Mouse (Mus musculus) megakaryocyte, embryonic 14.5 days (primary cell): Measurements from ENCODE around the gene Ing5. TPM values are rescaled to one million over a fixed set of nuclear protein-coding genes. Genes with fewer than 3 reads are reported as not detected.
A peak's percentile ranks its signal among the peaks of the same experiment; 100 is the strongest.
"Not testable (repeated sequence)": the region's sequence is repeated elsewhere in the genome, so short reads cannot be mapped to it uniquely, and the experiment has no call there.

Experiments
- H3K27me3 ChIP-seq: replicated peaks from 2 replicates; pipeline ENCODE3; 2012; ENCODE audit warnings: inconsistent platforms
- H3K36me3 ChIP-seq: replicated peaks from 2 replicates; pipeline ENCODE3; 2012; ENCODE audit warnings: low read length, inconsistent platforms, mixed read lengths
- H3K4me1 ChIP-seq: 2 replicates; pipeline ENCODE4 v1.6.1; 2012; ENCODE audit warnings: inconsistent platforms
- H3K4me3 ChIP-seq: replicated peaks from 2 replicates; pipeline ENCODE3; 2012; ENCODE audit warnings: moderate library complexity, mild to moderate bottlenecking, inconsistent platforms
- H3K9me3 ChIP-seq: 2 replicates; pipeline ENCODE4 v1.6.1; 2012; ENCODE audit warnings: inconsistent platforms
- FLI1 ChIP-seq: IDR thresholded peaks from 2 replicates; pipeline ENCODE4 v1.6.1; 2012; ENCODE audit warnings: low read length, inconsistent platforms, mixed read lengths
- GATA1 ChIP-seq: IDR thresholded peaks from 3 replicates; pipeline ENCODE4 v1.6.1; 2012; ENCODE audit warnings: mixed read lengths, low read length, inconsistent platforms, borderline replicate concordance
- polyA plus RNA-seq: library from polyadenylated mRNA; stranded (reverse); fragments of >175 nt; gene quantifications from 2 replicates; pipeline ENCODE4 v1.2.3, GENCODE M21; 2012; ENCODE audit warnings: low replicate concordance; ENCODE audit not compliant: insufficient read depth

Gene Ing5
- 0.46 TPM in 1 of 2 replicates, not detected in the other for polyA plus RNA-seq

DNA sequence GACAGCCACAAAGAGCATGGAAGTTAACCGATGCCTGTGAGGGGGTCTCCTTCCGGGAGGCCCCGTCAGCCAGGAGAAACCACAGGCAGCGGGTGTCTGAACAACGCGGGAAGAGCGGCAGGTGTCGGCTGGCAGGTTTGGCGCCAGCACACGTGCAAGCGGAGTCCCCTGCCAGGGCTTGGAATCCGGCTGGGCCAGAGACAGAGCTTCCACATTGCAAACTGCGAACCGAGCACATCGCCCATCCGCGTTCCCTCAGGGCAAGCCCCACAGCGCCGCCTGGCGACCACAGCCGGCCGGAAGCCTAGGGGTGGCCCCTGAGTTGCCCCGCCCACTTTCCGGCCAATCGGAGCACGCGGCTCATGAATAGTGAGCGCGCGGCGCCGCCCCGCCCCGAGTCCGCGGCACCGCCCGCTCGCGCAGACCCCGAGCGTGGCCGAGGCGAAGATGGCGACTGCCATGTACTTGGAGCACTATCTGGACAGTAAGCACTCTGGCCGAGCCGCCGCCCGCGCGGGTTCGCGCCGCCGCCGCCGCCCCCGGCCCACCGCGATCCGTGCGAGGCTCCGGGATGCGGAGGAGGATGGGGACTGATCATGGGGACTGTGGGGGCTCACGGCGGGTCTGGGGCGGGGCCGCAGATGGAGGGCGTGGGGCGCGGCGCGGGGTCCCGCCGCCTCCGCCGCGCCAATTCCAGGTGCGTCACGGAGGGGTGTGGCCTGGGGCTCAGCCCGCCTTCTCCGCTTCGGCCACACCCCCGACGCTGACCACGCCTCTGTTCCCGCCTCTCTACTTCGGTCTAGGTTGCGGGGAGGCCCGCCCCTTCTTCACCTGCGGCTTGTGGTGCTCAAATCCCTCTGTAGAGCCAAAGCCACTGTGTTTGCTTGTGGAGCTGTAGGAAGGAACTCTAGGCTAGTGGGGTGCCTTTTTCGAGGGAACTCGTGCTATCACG, at the start of gene Ing5:
Gene Ing5 (plus strand): TSS at position 410 of the 952 bp plus-strand sequence.
- H3K9me3 ChIP-seq, result no peaks in the 10 kb centered on the region
- H3K4me1 ChIP-seq, result peaks cover 63% of the 10 kb centered on the region
- TF ChIP-seq GATA1 (no peak), FLI1 (no peak)
- peaks cover 43% of the 10 kb centered on the region for H3K36me3 ChIP-seq
- H3K27me3 ChIP-seq, result no peaks in the 10 kb centered on the region
- H3K4me3 ChIP-seq, result peak within 1 kb of the TSS; percentile 96

DNA sequence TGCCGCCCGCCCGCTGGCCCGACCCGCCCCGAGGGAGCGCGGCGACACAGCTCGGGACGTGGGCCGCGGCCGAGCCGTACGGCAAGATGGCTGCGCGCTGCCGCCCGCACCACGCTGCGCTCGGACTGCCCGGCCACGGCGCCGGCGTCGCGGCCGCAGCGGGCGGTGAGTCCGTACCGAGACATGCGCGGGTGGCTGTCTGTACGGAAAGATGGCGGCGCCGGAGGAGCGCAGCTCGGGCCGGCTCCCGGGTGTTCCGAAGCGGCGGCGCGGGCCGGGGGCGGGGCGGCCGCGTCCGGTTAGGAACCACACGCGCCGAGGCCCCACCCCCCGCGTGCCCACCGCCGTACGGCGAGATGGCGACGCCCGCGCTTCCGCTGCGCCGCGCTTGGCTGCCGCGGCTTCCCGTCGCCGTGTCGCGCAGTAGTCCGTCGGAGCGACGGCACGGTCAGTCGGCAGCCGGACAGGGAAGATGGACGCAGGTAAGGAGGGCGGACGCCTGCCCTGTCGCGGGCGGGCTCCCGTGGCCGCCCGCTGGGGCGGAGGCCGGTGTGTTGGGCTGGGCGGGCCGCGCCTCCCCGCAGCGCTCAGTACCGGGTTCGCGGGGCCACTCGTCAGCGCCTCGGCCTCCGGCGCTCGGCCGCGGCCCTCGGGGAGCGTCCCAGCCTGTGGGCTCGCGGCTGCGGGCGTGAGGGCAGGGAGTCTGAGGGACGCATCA, 49.0 kb upstream of the Ing5 start, which contains the start of gene Thap4:
Gene Thap4 (minus strand): TSS at position 292 of the 718 bp plus-strand sequence.
- Histone ChIP-seq H3K36me3 (peaks cover 14% of the 10 kb centered on the region), H3K4me3 (peak within 1 kb of the TSS; percentile 99), H3K9me3 (no peaks in the 10 kb centered on the region), H3K27me3 (no peaks in the 10 kb centered on the region), H3K4me1 (peaks cover 59% of the 10 kb centered on the region)
- TF ChIP-seq GATA1 (no peak), FLI1 (no peak)

DNA sequence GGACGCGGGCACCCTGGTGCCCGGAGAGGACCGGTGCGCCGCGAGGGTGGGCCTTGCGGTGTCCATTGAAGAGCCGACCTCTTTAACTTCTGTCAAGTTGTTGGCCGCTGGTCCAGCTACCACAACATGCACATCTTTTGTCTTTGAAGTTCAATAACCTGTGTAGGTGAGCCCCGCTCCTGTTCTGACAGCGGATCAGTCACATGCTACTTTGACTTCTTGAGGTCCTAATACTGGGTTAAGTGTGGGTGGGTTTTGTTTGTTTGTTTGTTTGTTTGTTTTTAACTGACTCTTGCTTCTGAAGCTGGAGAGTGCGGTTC, 48.5 kb upstream of the Ing5 start:
- peaks cover 59% of the 10 kb centered on the region for H3K4me1 ChIP-seq
- TF ChIP-seq GATA1, result no peak
- no peak for TF ChIP-seq FLI1
- no peaks in the 10 kb centered on the region for H3K9me3 ChIP-seq
- H3K4me3 ChIP-seq, result peak overlapping the region; percentile 99
- no peaks in the 10 kb centered on the region for H3K27me3 ChIP-seq
- H3K36me3 ChIP-seq, result peaks cover 9% of the 10 kb centered on the region

DNA sequence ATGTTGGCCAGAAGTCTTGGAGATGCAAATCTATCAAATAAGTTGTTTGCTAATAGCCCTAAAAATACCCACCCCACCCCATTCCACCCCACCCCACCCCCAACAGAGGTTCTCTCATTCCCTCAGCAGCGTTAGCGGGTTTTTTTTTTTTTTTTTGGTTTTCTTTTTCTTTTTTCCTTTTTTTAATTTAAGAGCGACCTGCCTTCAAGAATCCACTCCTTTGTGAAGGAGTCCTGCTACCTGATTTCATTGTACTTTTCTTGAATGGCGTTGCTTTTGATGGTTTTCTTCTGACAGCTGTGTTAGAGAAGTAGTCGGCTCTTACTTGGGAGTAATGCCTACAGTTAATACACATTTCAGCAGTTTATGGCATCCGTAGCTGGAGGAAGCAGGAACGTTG, 48.1 kb upstream of the Ing5 start:
- H3K27me3 ChIP-seq, result no peaks in the 10 kb centered on the region
- peaks cover 59% of the 10 kb centered on the region for H3K4me1 ChIP-seq
- peak overlapping the region; percentile 99 for H3K4me3 ChIP-seq
- TF ChIP-seq FLI1 (no peak), GATA1 (no peak)
- H3K36me3 ChIP-seq, result peaks cover 5% of the 10 kb centered on the region
- H3K9me3 ChIP-seq, result no peaks in the 10 kb centered on the region

DNA sequence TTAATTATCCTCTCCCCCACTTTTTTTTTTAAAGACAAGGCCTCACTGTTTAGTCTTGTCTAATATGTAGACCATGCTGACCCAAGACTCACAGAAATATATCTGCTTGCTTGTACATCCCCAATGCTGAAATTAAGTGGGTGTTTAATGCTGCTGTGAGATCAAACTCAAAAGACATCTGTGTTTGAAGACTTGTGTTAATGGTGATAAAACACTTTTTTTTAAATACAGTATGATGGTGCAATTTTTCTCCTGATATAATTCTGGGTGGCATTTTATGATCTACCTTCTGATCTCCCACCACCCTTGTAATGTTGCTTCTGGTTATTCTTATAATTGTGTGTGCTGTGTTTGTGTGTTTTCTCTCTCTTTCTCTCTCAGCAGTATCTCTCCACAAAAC, 47.6 kb upstream of the Ing5 start:
- peaks cover 4% of the 10 kb centered on the region for H3K36me3 ChIP-seq
- TF ChIP-seq GATA1 (no peak), FLI1 (no peak)
- H3K27me3 ChIP-seq, result no peaks in the 10 kb centered on the region
- H3K9me3 ChIP-seq, result no peaks in the 10 kb centered on the region
- H3K4me3 ChIP-seq, result no peak overlapping the region
- peaks cover 59% of the 10 kb centered on the region for H3K4me1 ChIP-seq

DNA sequence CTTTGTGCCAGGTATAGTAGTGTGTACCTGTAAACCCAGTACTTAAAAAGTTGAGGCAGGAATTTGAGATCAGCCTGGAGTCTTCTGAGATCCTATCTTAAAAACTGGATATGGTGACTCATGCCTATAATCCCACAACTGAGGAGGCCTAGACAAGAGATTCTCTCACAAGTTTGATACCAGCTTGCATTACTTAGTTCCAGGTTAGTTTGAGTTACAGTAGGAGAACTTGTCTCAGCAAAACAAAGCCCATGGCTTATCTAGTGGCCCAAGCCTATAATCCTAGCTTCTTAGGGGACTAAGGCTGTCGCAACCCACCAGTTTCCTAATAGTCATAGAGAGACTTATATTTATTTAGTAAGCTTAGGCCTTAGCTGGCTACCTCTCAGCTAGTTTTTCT, 43.7 kb upstream of the Ing5 start:
- TF ChIP-seq FLI1, result no peak
- no peak for TF ChIP-seq GATA1
- peaks cover 6% of the 10 kb centered on the region for H3K36me3 ChIP-seq
- no peak overlapping the region for H3K4me3 ChIP-seq
- H3K4me1 ChIP-seq, result peaks cover 65% of the 10 kb centered on the region
- H3K27me3 ChIP-seq, result no peaks in the 10 kb centered on the region
- no peaks in the 10 kb centered on the region for H3K9me3 ChIP-seq

DNA sequence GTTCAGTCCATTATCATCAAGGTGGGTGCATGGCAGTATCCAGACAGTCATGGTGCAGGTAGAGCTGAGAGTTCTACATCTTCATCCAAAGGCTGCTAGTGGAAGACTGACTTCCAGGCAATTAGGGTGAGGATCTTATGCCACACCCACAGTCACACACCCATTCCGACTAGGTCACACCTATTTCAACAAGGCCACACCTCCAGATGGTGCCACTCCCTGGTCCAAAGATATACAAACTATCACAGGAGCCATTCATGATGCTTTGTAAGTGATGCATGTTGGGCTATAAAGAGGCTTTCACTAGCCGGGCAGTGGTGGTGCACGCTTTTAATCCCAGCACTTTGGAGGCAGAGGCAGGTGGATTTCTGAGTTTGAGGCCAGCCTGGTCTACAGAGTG, 40.2 kb upstream of the Ing5 start:
- H3K36me3 ChIP-seq, result peaks cover 18% of the 10 kb centered on the region
- not testable (repeated sequence) for H3K4me3 ChIP-seq, H3K9me3 ChIP-seq, H3K27me3 ChIP-seq
- H3K4me1 ChIP-seq, result peaks cover 40% of the 10 kb centered on the region

DNA sequence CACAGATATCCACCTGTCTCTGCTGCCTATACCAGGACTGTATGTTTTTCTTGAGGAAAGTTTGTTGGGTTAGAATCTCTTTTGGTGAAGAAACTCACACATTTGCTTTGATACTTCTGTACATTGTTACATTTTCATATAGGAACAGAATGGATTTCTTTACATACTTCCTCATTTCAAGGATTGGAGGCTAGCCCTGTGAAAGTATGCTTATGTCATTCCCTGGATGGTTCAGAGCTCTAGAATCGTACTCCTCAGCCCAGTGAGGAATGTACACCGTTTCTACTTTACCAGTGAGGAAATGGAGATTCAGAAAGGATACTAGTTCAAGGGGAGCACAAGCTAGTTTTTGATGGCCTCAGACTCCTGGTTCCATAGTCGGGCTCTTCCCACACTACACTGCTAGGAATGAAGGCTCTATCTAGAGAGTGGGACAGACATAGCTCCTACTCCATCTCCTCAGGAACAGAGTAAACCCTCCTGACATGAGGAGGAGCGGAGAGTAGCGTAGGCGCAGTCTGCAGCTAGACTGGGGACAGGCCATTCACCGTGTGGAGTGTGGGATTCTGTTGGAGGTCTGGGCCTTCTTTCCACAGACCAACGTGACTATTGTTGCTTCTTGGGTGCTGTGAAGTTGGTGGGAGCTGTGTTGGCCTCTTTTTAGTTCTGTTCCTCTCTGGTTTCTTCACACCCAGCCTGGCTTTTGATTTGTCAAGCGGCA, 38.7 kb upstream of the Ing5 start:
- Histone ChIP-seq H3K9me3 (0 out of 2 replicates have a peak, but pooled peaks cover 4% of the 10 kb centered on the region), H3K4me1 (peaks cover 25% of the 10 kb centered on the region), H3K4me3 (peak overlapping the region; percentile 17), H3K36me3 (peaks cover 33% of the 10 kb centered on the region), H3K27me3 (no peaks in the 10 kb centered on the region)
- TF ChIP-seq FLI1, result no peak
- no peak for TF ChIP-seq GATA1

DNA sequence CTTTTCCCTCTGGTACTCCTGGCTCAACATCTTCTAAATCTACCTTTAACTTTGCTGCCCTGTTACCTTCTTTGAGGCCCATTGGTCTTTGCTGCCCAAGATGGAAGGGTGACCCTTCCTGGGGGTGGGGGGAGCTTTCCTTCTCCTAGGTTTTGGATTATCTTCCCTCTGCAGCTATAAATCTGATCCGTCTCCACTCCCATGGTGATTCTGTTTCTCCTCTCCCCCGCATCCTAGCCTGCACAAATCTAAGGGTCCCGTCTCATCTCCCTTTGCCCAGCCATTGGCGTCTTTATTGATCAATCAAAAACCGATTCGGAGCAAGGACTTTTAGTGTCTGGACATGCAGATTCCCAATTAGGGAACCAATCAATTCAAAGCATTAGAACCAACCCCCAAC, 36.2 kb upstream of the Ing5 start:
- H3K9me3 ChIP-seq, result peaks cover 7% of the 10 kb centered on the region; the same call in 1 of the 2 replicates
- peaks cover 50% of the 10 kb centered on the region for H3K36me3 ChIP-seq
- TF ChIP-seq GATA1 (no peak), FLI1 (no peak)
- H3K4me1 ChIP-seq, result peaks cover 22% of the 10 kb centered on the region
- H3K27me3 ChIP-seq, result no peaks in the 10 kb centered on the region
- no peak overlapping the region for H3K4me3 ChIP-seq
